Comparison of ENCODE assay signal across 9 mouse cellular contexts in the genomic region with DNA sequence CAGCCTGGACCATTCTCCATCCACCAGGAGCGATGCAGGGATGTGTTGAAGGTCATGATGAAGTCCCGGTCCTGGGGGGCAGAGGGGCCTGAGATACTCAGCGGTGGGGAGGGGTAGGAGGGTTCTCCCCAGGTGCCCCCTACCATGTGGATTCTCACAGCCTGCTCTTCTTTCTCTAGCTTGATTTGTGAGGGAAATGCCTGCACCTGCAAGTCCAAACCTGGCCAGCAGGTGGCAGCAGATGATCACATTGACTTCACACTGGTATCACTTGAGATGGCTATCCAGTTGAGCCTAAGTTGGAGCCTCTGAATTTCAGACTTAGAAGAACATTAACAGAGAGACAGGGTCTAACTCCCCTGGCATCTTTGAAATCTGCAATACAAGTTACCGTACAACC. TPM values are rescaled to one million over a fixed set of nuclear protein-coding genes. Genes with fewer than 3 reads are reported as not detected.
A peak's percentile ranks its signal among the peaks of the same experiment; 100 is the strongest.
DNase-seq lines count a peak whose midpoint lies in the region; ATAC-seq and TF ChIP-seq lines count a peak whose summit lies in the region.
"Had no signal": no experiment of that assay in that cellular context is flagged by ENCODE, and none has a peak within 500 bp of the region (broad histone marks: within the 10 kb centered on the region; RNA-seq: fewer than 3 reads in every experiment).

No protein-coding gene starts in this region.

- TF ChIP-seq POLR2A in liver, adult 2 months (IDR thresholded peaks at IDR 0.05; ENCODE audit: extremely low read depth, insufficient read depth, low read length) = no peak

- no peak overlapping the region for H3K9ac ChIP-seq in heart, embryonic 11.5 days (ENCODE audit: low read depth, low read length)
- H3K9ac ChIP-seq in kidney, embryonic 14.5 days (ENCODE audit: low read depth, low read length) = no peak overlapping the region
- H3K9ac ChIP-seq in liver, adult 2 months (ENCODE audit: low read depth, low read length) = no peak overlapping the region

- ATAC-seq in heart, embryonic 11.5 days (replicated peaks; ENCODE audit: insufficient number of reproducible peaks, low FRiP score, low TSS enrichment) = no peak; the same call in 1 of the 2 replicates
- ATAC-seq in kidney, embryonic 14.5 days (ENCODE audit: low FRiP score, low TSS enrichment) = 0 out of 2 replicates have a peak, but pooled peaks have one; percentile 11

- H3K36me3 ChIP-seq in heart, embryonic 11.5 days (ENCODE audit: control insufficient read depth, insufficient read depth, low read length) = no peaks in the 10 kb centered on the region
- H3K36me3 ChIP-seq in kidney, embryonic 14.5 days (ENCODE audit: control insufficient read depth, insufficient read depth, low read length) = peaks cover 7% of the 10 kb centered on the region; the same call in 1 of the 2 replicates
- no peaks in the 10 kb centered on the region for H3K36me3 ChIP-seq in liver, adult 2 months (ENCODE audit: control insufficient read depth, insufficient read depth, low read length)
- no peaks in the 10 kb centered on the region for H3K36me3 ChIP-seq in splenic B cell, adult 2 months (ENCODE audit: control insufficient read depth, insufficient read depth, low read length, poor library complexity, severe bottlenecking)

- peaks cover 3% of the 10 kb centered on the region; the same call in 1 of the 2 replicates for H3K4me1 ChIP-seq in heart, embryonic 11.5 days (ENCODE audit: control insufficient read depth, insufficient read depth, low read length)
- H3K4me1 ChIP-seq in kidney, embryonic 14.5 days (ENCODE audit: control insufficient read depth, insufficient read depth, low read length) = 0 out of 2 replicates have a peak, but pooled peaks cover 3% of the 10 kb centered on the region
- peaks cover 3% of the 10 kb centered on the region; the same call in 1 of the 2 replicates for H3K4me1 ChIP-seq in liver, adult 2 months (ENCODE audit: control insufficient read depth, insufficient read depth, low read length)

- H3K79me2 ChIP-seq in liver, adult 2 months (ENCODE audit: control insufficient read depth, insufficient read depth, low read length) = no peaks in the 10 kb centered on the region

- no peaks in the 10 kb centered on the region for H3K9me3 ChIP-seq in heart, embryonic 11.5 days (replicated peaks; ENCODE audit: control insufficient read depth, low read length)
- H3K9me3 ChIP-seq in kidney, embryonic 14.5 days (ENCODE audit: control insufficient read depth, low read length) = no peaks in the 10 kb centered on the region

- peak; percentile 68 to 95 for DNase-seq in heart, adult 18-20 months
- DNase-seq in embryo, embryonic 11 days = peak; percentile 81
- peak; percentile 62 for DNase-seq in gastrocnemius, postnatal 25 days
- DNase-seq in liver, adult 2 months (ENCODE audit: extremely low read depth, low read depth, low spot score) = peak; percentile 50
- peak; percentile 62 to 79 for DNase-seq in natural killer cell, adult 2 months (ENCODE audit: low spot score in 2 of 2)
- DNase-seq in splenic B cell, adult 2 months (ENCODE audit: low read depth, low spot score) = peak; percentile 84

- H3K4me2 ChIP-seq in heart, embryonic 11.5 days = no peak overlapping the region
- no peak overlapping the region for H3K4me2 ChIP-seq in kidney, embryonic 14.5 days (replicated peaks; ENCODE audit: low read depth, low read length)

- WGBS in heart, embryonic 11.5 days (ENCODE audit: insufficient replicate concordance) = 34% methylated on average over 4 of the region's 4 CpGs
- WGBS in kidney, embryonic 14.5 days = 44% methylated on average over 4 of the region's 4 CpGs
- 36% methylated on average over 4 of the region's 4 CpGs for WGBS in liver, adult 2 months

- TF ChIP-seq CTCF in liver, adult 2 months (IDR thresholded peaks at IDR 0.05; ENCODE audit: low read depth, low read length) = peak; percentile 88

- no peak overlapping the region for H3K27ac ChIP-seq in heart, embryonic 11.5 days (ENCODE audit: low read depth, low read length)
- no peak overlapping the region for H3K27ac ChIP-seq in kidney, embryonic 14.5 days (ENCODE audit: low read depth, low read length)
- H3K27ac ChIP-seq in liver, adult 2 months (replicated peaks; ENCODE audit: insufficient read depth, low read depth, low read length) = no peak overlapping the region

- H3K27me3 ChIP-seq in heart, embryonic 11.5 days (ENCODE audit: control insufficient read depth, insufficient read depth, low read length) = no peaks in the 10 kb centered on the region
- H3K27me3 ChIP-seq in kidney, embryonic 14.5 days (ENCODE audit: control insufficient read depth, insufficient read depth, low read length) = no peaks in the 10 kb centered on the region
- no peaks in the 10 kb centered on the region for H3K27me3 ChIP-seq in liver, adult 2 months (ENCODE audit: control insufficient read depth, insufficient read depth, low read length)
- no peaks in the 10 kb centered on the region for H3K27me3 ChIP-seq in splenic B cell, adult 2 months (ENCODE audit: control insufficient read depth, insufficient read depth, low read length, poor library complexity, severe bottlenecking)

- no peak overlapping the region for H3K4me3 ChIP-seq in heart, embryonic 11.5 days (ENCODE audit: low read depth, low read length)
- H3K4me3 ChIP-seq in kidney, embryonic 14.5 days (ENCODE audit: low read length) = no peak overlapping the region
- H3K4me3 ChIP-seq in liver, adult 2 months (ENCODE audit: insufficient read depth, low read depth, low read length) = no peak overlapping the region

RNA-seq across cellular contexts. Expression of a gene that starts 40.0 kb away (rescaled TPM):
- 1 to 10 TPM; 6.6 to 9.9 TPM for total RNA-seq in heart, adult 18-20 months (2021)
- 1.5 and 1.9 TPM in 2 replicates for polyA plus RNA-seq in heart, embryonic 11.5 days (2014; fragmentation: Nextera tagmentation; extraction: Ambion mirVana)
- 10 to 100 TPM in 1 of 2 experiments, 1 to 10 TPM in 1; 6.7 to 15.0 TPM for total RNA-seq in gastrocnemius, postnatal 25 days (2021)
- polyA plus RNA-seq in kidney, embryonic 14.5 days (2014; fragmentation: Nextera tagmentation; extraction: Ambion mirVana) = 6.7 and 17.2 TPM in 2 replicates
- total RNA-seq in liver, adult 2 months (2014; rRNA removed) = 0.28 TPM in 1 of 2 replicates, not detected in the other
- polyA plus RNA-seq in liver, adult 2 months (2012; rRNA removed) = 0.22 and 0.51 TPM in 2 replicates
- polyA plus RNA-seq: stomach, embryonic 16.5 days had no signal
